Mouse (Mus musculus): ENCODE results near the gene Shc3. TPM values are rescaled to one million over a fixed set of nuclear protein-coding genes. Genes with fewer than 3 reads are reported as not detected.

The Shc3 gene
- polyA plus RNA-seq, 1 experiment = 0.16 TPM

DNA sequence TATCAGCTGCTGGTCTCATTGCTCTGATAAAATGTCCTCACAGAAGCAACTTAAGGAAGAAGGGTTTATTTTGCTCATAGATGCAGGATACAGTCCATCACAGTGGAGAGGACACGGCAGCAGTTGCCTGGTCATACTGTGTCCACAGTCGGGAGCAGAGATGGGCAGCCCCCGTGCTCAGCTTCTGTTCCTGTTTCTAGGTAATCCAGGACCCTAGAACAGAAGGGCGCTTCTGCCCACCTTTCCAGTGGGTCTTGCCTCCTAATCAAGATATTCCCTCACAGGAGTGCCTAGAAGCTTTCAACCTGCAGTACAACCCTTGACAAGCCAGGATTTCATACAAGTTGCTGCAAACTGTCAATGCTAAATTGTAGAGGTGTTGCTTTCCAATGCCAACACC lies 44.9 kb downstream of the Shc3 start:
- no peak for TF ChIP-seq MAX (IDR thresholded peaks at IDR 0.05)
- Histone ChIP-seq H3K4me3 (ENCODE audit: insufficient read depth, poor library complexity, severe bottlenecking) (no peak overlapping the region), H3K79me3 (ENCODE audit: low read depth) (no peaks in the 10 kb centered on the region), H3K36me3 (ENCODE audit: control insufficient read depth, insufficient read depth) (no peaks in the 10 kb centered on the region), H3ac (ENCODE audit: control insufficient read depth, insufficient read length, low read depth) (no peak overlapping the region), H3K79me2 (ENCODE audit: control insufficient read depth, insufficient read depth) (no peaks in the 10 kb centered on the region), H3K27me3 (ENCODE audit: control insufficient read depth, insufficient read depth, insufficient read length) (peaks cover 26% of the 10 kb centered on the region)

DNA sequence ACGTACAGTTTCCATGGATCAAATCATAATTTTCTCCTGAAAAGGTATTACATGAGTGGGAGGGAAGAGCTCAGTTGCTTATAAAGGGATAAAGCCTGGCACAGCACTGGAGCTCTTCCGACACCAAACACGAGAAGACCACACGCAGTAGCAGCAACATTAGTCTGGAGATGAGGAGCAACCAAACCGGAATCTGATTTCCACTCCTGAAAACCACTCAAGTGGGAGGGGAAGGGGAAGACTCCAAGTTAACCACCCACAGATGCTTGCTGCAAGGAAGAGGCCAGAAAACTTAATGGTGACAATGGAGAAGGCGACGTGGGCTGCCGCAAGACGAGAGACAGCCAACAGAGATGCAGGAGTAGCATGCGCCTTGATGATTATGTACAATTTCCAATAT lies 45.9 kb downstream of the Shc3 start:
- Histone ChIP-seq H3K79me3 (ENCODE audit: low read depth) (no peaks in the 10 kb centered on the region), H3K27me3 (ENCODE audit: control insufficient read depth, insufficient read depth, insufficient read length) (peaks cover 26% of the 10 kb centered on the region), H3K36me3 (ENCODE audit: control insufficient read depth, insufficient read depth) (no peaks in the 10 kb centered on the region), H3ac (ENCODE audit: control insufficient read depth, insufficient read length, low read depth) (no peak overlapping the region), H3K79me2 (ENCODE audit: control insufficient read depth, insufficient read depth) (no peaks in the 10 kb centered on the region), H3K4me3 (ENCODE audit: insufficient read depth, poor library complexity, severe bottlenecking) (no peak overlapping the region)
- TF ChIP-seq FOSL1 (IDR thresholded peaks at IDR 0.05; ENCODE audit: insufficient read depth, low read length, poor library complexity, severe bottlenecking) = no peak
- TF ChIP-seq USF1 (IDR thresholded peaks at IDR 0.05; ENCODE audit: low read depth) = no peak
- no peak for TF ChIP-seq MAX (IDR thresholded peaks at IDR 0.05)

DNA sequence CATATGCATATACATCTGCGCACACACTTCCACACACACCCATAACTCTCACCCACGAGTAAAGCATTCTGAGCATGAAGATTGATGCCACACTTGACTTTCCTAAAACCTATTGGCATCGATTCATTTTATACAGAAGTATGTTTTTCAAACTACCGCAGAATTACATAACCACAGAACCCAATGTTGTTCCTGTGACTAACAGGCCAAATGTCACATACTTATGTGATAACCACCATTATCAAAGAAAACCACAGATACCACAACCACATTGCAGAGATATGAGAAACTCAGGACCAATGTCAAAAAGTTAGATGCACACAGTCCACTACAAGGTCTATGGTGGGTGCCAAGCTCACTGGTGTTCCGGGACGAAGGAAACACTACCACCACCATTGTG lies 50.3 kb downstream of the Shc3 start:
- Histone ChIP-seq H3K79me3 (ENCODE audit: low read depth) (no peaks in the 10 kb centered on the region), H3K36me3 (ENCODE audit: control insufficient read depth, insufficient read depth) (no peaks in the 10 kb centered on the region), H3K4me3 (ENCODE audit: insufficient read depth, poor library complexity, severe bottlenecking) (no peak overlapping the region), H3K27me3 (ENCODE audit: control insufficient read depth, insufficient read depth, insufficient read length) (peaks cover 24% of the 10 kb centered on the region), H3K79me2 (ENCODE audit: control insufficient read depth, insufficient read depth) (no peaks in the 10 kb centered on the region), H3ac (ENCODE audit: control insufficient read depth, insufficient read length, low read depth) (no peak overlapping the region)
- TF ChIP-seq FOSL1 (IDR thresholded peaks at IDR 0.05; ENCODE audit: insufficient read depth, low read length, poor library complexity, severe bottlenecking) (peak; percentile 69), CTCF (IDR thresholded peaks at IDR 0.05; ENCODE audit: control insufficient read depth, insufficient read depth, insufficient read length) (no peak), MAX (IDR thresholded peaks at IDR 0.05) (no peak), CEBPB (IDR thresholded peaks at IDR 0.05; ENCODE audit: low read depth) (peak; percentile 55)

DNA sequence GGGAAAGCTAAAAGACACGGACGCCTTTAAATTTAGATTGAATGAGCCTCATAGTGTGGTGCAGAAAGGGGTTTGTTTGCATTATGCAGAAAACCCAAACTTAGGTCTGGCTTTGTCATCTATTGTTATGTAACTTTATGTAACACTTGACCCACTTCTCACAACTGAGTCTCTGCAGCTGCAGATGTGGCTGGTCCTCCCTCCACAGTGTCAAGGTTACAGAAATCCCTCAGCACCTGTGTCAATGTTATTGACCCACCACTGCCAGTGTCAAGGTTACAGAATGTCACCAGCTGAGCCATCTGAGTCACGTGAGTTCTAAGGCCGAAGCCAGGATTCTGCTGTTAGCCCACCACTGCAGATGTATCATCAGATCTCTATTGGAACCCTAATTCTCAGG lies 51.3 kb downstream of the Shc3 start:
- Histone ChIP-seq H3K4me3 (ENCODE audit: insufficient read depth, poor library complexity, severe bottlenecking) (no peak overlapping the region), H3ac (ENCODE audit: control insufficient read depth, insufficient read length, low read depth) (no peak overlapping the region), H3K79me2 (ENCODE audit: control insufficient read depth, insufficient read depth) (no peaks in the 10 kb centered on the region), H3K27me3 (ENCODE audit: control insufficient read depth, insufficient read depth, insufficient read length) (peaks cover 25% of the 10 kb centered on the region), H3K36me3 (ENCODE audit: control insufficient read depth, insufficient read depth) (no peaks in the 10 kb centered on the region), H3K79me3 (ENCODE audit: low read depth) (no peaks in the 10 kb centered on the region)
- TF ChIP-seq CTCF (IDR thresholded peaks at IDR 0.05; ENCODE audit: control insufficient read depth, insufficient read depth, insufficient read length) (no peak), USF1 (IDR thresholded peaks at IDR 0.05; ENCODE audit: low read depth) (no peak), MAX (IDR thresholded peaks at IDR 0.05) (no peak), MYOG (IDR thresholded peaks at IDR 0.05; ENCODE audit: control insufficient read depth, extremely low read depth, insufficient read length) (no peak), CEBPB (IDR thresholded peaks at IDR 0.05; ENCODE audit: low read depth) (no peak), FOSL1 (IDR thresholded peaks at IDR 0.05; ENCODE audit: insufficient read depth, low read length, poor library complexity, severe bottlenecking) (no peak), MYOD1 (IDR thresholded peaks at IDR 0.05; ENCODE audit: control insufficient read depth, insufficient read length, low read depth) (no peak)

DNA sequence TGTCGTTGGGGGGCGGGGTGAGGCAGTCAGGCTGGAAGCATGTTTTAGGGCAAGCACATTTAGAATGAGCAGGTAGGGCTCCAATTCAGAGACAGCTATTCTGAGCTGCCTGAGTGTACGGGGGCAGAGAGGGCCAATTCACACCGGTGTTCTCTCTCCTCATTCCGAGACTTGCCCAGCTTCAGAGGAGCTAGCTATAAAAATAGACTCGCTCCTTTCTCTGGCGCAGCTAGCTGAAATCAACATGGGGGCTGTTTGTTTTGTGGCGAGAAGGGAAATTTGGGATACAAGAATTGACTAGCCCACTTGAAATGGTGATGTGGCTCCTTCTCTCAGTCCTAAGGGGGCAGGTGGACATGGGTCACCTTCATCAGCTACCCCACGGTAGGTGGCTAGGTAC lies 60.4 kb downstream of the Shc3 start:
- no peak overlapping the region for H3K4me3 ChIP-seq (ENCODE audit: insufficient read depth, poor library complexity, severe bottlenecking)
- H3K79me2 ChIP-seq (ENCODE audit: control insufficient read depth, insufficient read depth) = no peaks in the 10 kb centered on the region
- H3K79me3 ChIP-seq (ENCODE audit: low read depth) = no peaks in the 10 kb centered on the region
- H3ac ChIP-seq (ENCODE audit: control insufficient read depth, insufficient read length, low read depth) = no peak overlapping the region
- H3K36me3 ChIP-seq (ENCODE audit: control insufficient read depth, insufficient read depth) = no peaks in the 10 kb centered on the region
- TF ChIP-seq CTCF (IDR thresholded peaks at IDR 0.05; ENCODE audit: control insufficient read depth, insufficient read depth, insufficient read length) (no peak), MYOD1 (IDR thresholded peaks at IDR 0.05; ENCODE audit: control insufficient read depth, insufficient read length, low read depth) (no peak), FOSL1 (IDR thresholded peaks at IDR 0.05; ENCODE audit: insufficient read depth, low read length, poor library complexity, severe bottlenecking) (no peak), MYOG (IDR thresholded peaks at IDR 0.05; ENCODE audit: control insufficient read depth, extremely low read depth, insufficient read length) (no peak), MAX (IDR thresholded peaks at IDR 0.05) (no peak), USF1 (IDR thresholded peaks at IDR 0.05; ENCODE audit: low read depth) (no peak), CEBPB (IDR thresholded peaks at IDR 0.05; ENCODE audit: low read depth) (no peak)
- H3K27me3 ChIP-seq (ENCODE audit: control insufficient read depth, insufficient read depth, insufficient read length) = peaks cover 68% of the 10 kb centered on the region

DNA sequence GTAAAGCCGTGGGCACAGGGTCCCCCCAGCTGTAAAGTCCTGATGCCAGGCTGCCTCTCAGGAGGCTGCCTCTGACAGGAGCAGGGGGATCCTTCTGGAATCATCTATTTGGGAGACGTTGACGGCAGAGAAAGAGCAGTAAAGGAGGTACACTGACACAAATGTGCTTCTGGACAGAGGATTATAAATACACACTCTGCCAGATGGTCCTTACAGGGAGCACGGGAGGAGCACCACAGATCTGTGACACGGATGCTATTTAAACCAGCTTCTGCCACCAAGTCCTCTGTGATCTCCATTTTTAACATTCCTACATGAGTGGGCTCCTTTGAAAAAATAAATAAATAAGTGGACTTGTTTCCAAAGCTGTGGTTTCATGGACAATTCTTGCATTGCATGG lies 63.5 kb downstream of the Shc3 start:
- H3K79me2 ChIP-seq (ENCODE audit: control insufficient read depth, insufficient read depth) = no peaks in the 10 kb centered on the region
- no peak for TF ChIP-seq MAX (IDR thresholded peaks at IDR 0.05)
- TF ChIP-seq CEBPB (IDR thresholded peaks at IDR 0.05; ENCODE audit: low read depth) = no peak
- no peak for TF ChIP-seq CTCF (IDR thresholded peaks at IDR 0.05; ENCODE audit: control insufficient read depth, insufficient read depth, insufficient read length)
- TF ChIP-seq FOSL1 (IDR thresholded peaks at IDR 0.05; ENCODE audit: insufficient read depth, low read length, poor library complexity, severe bottlenecking) = no peak
- no peak for TF ChIP-seq MYOG (IDR thresholded peaks at IDR 0.05; ENCODE audit: control insufficient read depth, extremely low read depth, insufficient read length)
- no peak overlapping the region for H3K4me3 ChIP-seq (ENCODE audit: insufficient read depth, poor library complexity, severe bottlenecking)
- no peaks in the 10 kb centered on the region for H3K36me3 ChIP-seq (ENCODE audit: control insufficient read depth, insufficient read depth)
- no peak overlapping the region for H3ac ChIP-seq (ENCODE audit: control insufficient read depth, insufficient read length, low read depth)
- no peaks in the 10 kb centered on the region for H3K79me3 ChIP-seq (ENCODE audit: low read depth)
- H3K27me3 ChIP-seq (ENCODE audit: control insufficient read depth, insufficient read depth, insufficient read length) = peaks cover 43% of the 10 kb centered on the region

All from C2C12 (cell line).